Mouse (Mus musculus) erythroid progenitor cell, adult 5-6 weeks (primary cell): ENCODE results near the gene Adamts9. TPM values are rescaled to one million over a fixed set of nuclear protein-coding genes. Genes with fewer than 3 reads are reported as not detected.

ENCODE experiments used
- ATAC-seq: replicated peaks from 2 replicates; pipeline ENCODE4 v1.8.0; 2016; ENCODE audit warnings: moderate number of reproducible peaks, mild to moderate bottlenecking, moderate TSS enrichment, inconsistent platforms; ENCODE audit not compliant: poor library complexity, low FRiP score, severe bottlenecking
- total RNA-seq, 2 experiments: library from RNA; stranded (forward) in 1 of 2; stranded (reverse) in 1 of 2; fragments of 150-400 nt in 1 of 2; fragments of 186-747, 209-891 nt in 1 of 2; gene quantifications; 2 replicates each; pipeline versions ENCODE4 v1.2.3 to v1.2.4; 2015 to 2017; ENCODE audit warnings: low replicate concordance in 2 of 2

Adamts9 gene
- total RNA-seq, 2 experiments from 2014 or later = not detected

- ATAC-seq = no peak
Observed at GRCm38 (mm10) chr6:92940191-92941131, 2.8 kb downstream of the Adamts9 start.

DNA sequence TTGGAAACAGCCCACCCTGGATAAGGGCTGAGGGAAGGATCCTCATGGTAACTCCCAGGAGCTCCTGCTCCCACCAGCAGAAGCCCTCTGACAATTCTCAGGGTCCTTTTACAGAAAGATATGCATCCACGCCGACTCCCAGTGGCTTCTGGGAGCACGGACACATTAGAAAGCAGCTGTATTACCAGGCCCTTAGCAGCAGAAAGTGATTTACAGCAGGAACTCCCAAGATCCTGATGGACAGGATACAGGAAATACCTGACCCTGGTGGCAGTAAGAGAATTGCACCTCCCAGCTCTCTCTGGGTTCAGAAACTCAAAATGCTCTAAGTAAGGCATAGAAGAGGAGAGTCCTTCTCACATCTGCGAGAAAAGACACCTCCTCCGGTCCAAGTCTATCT lies 15.0 kb downstream of the Adamts9 start:
- ATAC-seq = no peak

DNA sequence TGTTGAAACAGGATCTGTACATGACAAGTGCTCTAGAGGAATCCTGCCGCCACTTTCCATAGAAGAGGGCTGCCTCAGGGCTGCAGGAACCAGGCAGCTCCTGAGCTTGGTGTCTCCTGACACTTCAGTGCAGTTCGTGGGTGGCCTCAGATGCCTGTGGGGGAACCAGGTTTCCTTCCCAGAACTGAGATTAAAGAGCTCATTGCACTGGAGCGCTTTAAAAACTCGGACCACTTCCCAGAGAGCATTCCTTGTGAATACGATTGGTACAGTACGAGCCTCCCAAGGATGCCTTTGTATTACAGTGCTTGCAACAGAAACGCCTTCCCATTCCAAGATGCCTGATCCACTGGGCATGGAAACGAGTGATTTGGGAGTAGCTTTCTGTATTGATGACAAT lies 18.8 kb downstream of the Adamts9 start:
- ATAC-seq = no peak

- no peak for ATAC-seq
Observed at GRCm38 (mm10) chr6:92921843-92922242, 21.4 kb downstream of the Adamts9 start.

GRCm38 (mm10) chr6:92920938-92921689 lies 22.2 kb downstream of the Adamts9 start:
- ATAC-seq = no peak

DNA sequence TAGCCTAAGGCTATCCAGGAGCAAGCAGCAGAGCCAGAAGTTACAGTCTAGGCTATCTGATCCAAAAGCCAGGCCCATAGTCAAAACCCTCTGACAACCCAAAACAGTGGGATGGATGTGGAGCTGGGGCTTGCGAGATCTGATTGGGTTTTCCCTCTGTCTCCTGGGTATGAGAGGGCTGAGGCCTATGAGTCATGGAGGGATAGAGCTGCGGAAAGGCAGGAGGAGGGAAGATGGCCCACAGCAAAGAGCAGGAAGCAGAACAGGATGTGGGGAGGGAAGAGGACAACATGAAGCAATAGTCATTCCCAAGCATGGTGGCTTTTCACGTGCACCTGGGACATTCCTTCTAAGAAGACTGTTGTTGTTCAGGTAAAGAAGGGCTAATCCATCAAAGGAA lies 32.7 kb downstream of the Adamts9 start:
- no peak for ATAC-seq

GRCm38 (mm10) chr6:92909361-92909760 lies 33.9 kb downstream of the Adamts9 start:
- no peak for ATAC-seq

DNA sequence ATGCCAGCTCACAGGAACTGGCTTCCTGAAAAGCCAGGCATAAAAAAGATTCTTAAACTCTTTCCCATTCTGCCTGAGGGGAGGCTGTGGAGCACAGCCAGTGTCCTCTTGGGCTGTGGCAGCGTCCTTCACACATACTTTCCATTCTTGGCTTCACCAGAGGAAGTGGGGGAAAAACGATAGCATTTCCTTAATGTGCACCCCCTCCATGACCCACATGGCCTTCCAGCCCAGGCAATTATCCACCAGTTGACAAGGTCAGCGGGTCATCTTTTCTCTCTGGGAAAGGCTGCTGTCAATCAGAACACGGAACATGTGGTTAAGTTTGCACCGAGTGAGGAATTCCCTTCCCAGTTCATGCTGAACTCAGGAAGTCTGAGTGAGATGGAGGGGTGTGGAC lies 37.4 kb downstream of the Adamts9 start:
- no peak for ATAC-seq

DNA sequence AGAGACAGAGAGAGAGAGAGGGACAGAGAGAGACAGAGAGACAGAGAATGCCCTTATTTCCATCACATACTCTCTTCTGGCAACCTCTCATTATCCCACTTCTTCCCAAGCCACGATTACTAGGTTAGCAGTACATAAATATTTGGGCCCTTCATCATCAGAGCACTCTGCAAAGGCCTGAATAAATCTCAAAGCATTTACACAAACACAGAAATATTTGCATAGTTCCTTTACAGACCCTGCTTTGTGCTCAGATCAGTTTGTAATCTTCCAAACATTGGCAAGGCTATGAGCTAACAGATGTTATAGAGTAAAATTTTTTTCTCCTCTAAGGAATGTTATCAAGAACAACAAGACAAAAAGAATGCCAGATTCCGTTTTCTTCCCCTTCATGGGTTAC lies 38.8 kb downstream of the Adamts9 start:
- ATAC-seq = no peak

- ATAC-seq = no peak
Observed at GRCm38 (mm10) chr6:92904037-92904436, 39.3 kb downstream of the Adamts9 start.

DNA sequence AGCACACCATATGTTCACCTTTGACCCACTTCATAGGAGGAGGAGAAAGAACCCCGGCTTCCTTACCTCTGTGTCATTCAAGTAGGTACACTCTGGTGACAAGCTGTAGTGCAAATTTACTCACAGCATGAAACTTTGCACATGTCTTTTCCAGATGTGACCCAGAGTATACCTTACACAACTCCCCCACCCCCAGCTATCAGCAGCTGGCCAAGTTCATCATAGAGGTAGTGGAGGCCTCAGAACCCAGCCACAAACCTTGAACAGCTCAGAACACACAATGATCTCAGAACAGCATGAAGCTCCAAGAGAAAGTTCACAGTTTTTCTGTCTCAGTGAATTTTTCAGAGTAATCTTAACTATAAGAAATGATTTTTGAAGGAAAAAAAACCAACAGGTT lies 51.8 kb downstream of the Adamts9 start:
- ATAC-seq = no peak

DNA sequence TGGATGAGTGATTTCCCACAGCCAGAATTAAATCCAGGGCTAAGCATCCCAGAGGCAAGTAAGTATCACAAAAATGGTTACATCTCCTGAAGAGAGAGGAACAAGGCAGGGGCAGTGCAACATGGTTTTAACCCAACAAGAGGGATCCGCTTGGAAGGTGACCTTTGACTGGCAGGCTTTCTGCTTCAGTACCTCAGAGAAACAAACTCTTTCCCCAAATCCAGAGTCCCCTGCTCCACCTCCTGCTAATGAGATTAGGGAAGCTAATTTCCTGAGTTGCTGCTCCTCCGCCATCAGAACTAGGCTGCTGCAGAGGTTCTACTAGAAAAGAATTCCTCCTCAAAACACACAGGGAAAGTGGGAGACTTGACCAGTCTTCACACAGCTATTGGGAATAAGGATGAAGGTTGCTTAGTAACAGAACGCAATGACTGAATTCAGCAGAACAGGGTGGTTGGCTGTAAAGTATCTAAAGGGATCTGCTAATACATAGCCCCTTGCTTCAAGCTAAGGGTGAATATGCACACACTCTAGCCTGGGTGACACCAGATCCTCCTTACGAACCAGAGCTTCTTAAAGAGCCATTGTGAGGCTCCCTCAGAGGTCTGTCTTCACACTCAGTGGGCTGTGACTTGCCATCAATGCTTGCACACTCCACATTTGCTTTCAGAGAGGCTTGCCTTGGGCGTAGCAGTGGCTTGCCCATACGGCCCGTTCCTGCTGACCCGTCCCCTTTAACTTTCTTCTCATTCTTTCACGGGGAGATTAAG lies 60.0 kb downstream of the Adamts9 start:
- ATAC-seq = no peak

- ATAC-seq = no peak
Observed at GRCm38 (mm10) chr6:92882446-92882845, 60.8 kb downstream of the Adamts9 start.

- no peak for ATAC-seq
Observed at GRCm38 (mm10) chr6:92879700-92880265, 63.5 kb downstream of the Adamts9 start.

DNA sequence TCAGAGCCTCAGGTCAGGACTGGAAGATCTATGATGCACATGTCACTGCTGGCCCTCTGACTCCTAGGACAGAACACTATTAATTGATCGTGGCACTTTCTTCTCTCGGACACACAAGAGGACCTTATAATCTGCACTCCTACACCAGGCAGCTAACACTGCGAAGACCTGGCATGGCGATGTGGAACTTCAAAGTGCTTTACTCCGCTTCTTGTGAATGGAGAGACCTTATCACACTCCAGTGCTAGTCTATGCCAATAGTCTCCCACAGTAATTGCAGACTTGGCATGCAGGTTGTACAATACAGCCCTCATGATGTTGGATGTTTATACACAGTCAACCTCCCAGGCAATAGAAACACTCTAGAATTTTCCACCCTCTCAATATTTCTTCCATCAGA lies 64.5 kb downstream of the Adamts9 start:
- ATAC-seq = no peak

GRCm38 (mm10) chr6:92877236-92877635 lies 66.1 kb downstream of the Adamts9 start:
- no peak for ATAC-seq

DNA sequence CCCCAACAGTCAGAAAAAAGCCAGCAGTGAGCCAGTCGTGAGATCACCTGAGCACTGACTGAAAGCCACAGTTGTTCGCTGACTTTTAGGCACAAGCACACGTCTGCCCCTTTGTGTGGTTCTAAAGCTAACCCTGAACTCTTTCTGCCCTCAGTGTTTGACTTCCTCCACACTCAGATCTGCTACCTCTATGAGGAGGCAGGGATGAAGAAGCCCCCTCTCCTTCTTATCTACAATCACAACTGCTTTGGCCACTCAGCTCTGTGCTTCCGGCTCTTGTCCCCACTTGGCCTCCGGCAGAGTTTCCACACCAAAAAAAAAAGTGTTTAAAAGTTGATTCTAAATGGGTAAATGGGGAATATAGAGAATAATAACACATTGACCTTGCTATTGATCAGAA lies 67.2 kb downstream of the Adamts9 start:
- ATAC-seq = no peak

DNA sequence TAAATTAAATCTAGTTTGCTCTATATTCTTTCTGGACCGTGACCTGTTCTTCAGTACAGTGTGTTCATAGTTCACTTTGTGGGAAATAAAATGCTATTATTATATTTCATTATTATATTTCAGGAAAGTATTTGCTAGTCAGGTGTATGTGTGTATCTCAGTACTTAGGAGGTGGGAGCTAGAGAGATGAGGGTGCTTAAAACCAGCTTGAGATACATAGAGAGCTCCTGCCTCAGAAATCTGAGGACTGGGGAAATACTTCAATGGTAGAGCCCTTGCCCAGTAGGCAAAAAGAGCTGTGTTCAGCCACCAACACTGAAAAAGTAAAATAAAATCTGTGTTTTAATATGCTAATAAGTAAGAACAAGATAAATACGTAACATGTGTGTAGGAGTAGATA lies 68.0 kb downstream of the Adamts9 start:
- ATAC-seq = no peak

- ATAC-seq = no peak
Observed at GRCm38 (mm10) chr6:92874854-92875253, 68.4 kb downstream of the Adamts9 start.

DNA sequence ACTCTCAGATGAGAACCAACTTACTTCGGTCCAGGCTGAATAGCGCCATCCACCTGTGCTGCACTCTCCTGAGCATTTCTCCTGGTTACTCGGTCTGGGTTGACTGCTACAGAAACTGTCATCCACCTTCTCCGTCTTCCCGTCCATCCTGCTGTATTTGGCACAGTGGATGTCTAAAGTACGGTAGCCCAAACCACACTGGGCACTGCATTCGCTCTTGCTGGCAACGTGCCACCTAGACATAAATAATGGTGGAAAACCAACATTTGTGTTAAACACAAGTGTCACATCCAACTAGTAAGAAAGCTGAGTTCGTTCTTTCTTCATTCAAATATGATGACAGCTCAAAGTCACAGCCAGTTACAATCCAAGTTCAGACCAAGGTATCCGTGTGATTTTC lies 70.5 kb downstream of the Adamts9 start:
- no peak for ATAC-seq
